Mouse (Mus musculus) intestine, postnatal 0 days (tissue): ENCODE measurements around the gene Fam13c. TPM values are rescaled to one million over a fixed set of nuclear protein-coding genes. Genes with fewer than 3 reads are reported as not detected.

Source experiments
- ATAC-seq: fragments of 200-750 bp; cut with Nextera tagmentation; 2 replicates; pipeline ENCODE4 v1.8.0; 2017; ENCODE audit warnings: mild to moderate bottlenecking, moderate TSS enrichment, moderate library complexity
- H3K27ac ChIP-seq: fragments of 300-500 bp; sonication (generic); 2 replicates; pipeline ENCODE4 v1.5.1; 2014; ENCODE audit warnings: mild to moderate bottlenecking, low read depth, low read length, moderate library complexity
- H3K27me3 ChIP-seq: fragments of 300-500 bp; sonication (generic); replicated peaks from 2 replicates; pipeline ENCODE4 v1.6.1; 2014; ENCODE audit warnings: low read length, mixed read lengths; ENCODE audit not compliant: control insufficient read depth, insufficient read depth
- H3K36me3 ChIP-seq: fragments of 300-500 bp; sonication (generic); 2 replicates; pipeline ENCODE4 v1.6.1; 2014; ENCODE audit warnings: mild to moderate bottlenecking, moderate library complexity; ENCODE audit not compliant: control insufficient read depth, insufficient read depth
- H3K4me1 ChIP-seq: fragments of 300-500 bp; sonication (generic); replicated peaks from 2 replicates; pipeline ENCODE4 v1.6.1; 2014; ENCODE audit warnings: antibody characterized with exemption, low read length, mixed read lengths; ENCODE audit not compliant: control insufficient read depth, insufficient read depth
- H3K4me2 ChIP-seq: fragments of 300-500 bp; sonication (generic); replicated peaks from 2 replicates; pipeline ENCODE4 v1.6.1; 2014; ENCODE audit warnings: low read depth, mild to moderate bottlenecking, moderate library complexity
- H3K4me3 ChIP-seq: fragments of 300-500 bp; sonication (generic); 2 replicates; pipeline ENCODE4 v1.5.1; 2014; ENCODE audit warnings: low read depth, low read length
- H3K9ac ChIP-seq: fragments of 300-500 bp; sonication (generic); 2 replicates; pipeline ENCODE4 v1.6.1; 2014; ENCODE audit warnings: mild to moderate bottlenecking, low read depth, low read length
- H3K9me3 ChIP-seq: fragments of 300-500 bp; sonication (generic); 2 replicates; pipeline ENCODE4 v1.6.1; 2016; ENCODE audit warnings: mixed run types; ENCODE audit not compliant: control insufficient read depth
- CTCF ChIP-seq: sonication (generic); IDR thresholded peaks from 2 replicates; pipeline ENCODE4 v1.5.1; 2016; ENCODE audit warnings: low read depth, mild to moderate bottlenecking, control low read depth, antibody characterized with exemption, moderate library complexity
- WGBS: fragments of 180-500 bp; shearing (Covaris S2); extraction: QIAGEN DNeasy Blood & Tissue Kit; methylation state at CpG from one replicate; pipeline ENCODE4 v1.1.7; 2014; 5-methylcytosine and 5-hydroxymethylcytosine counted together
- polyA plus RNA-seq: library from polyadenylated mRNA; unstranded; fragments of >200 nt; fragmentation: Nextera tagmentation; extraction: Ambion mirVana; gene quantifications from 2 replicates; pipeline ENCODE4 v1.2.1, GENCODE M21; 2015

The Fam13c gene
- polyA plus RNA-seq, 1 experiment from 2014 or later: 2.9 TPM

DNA sequence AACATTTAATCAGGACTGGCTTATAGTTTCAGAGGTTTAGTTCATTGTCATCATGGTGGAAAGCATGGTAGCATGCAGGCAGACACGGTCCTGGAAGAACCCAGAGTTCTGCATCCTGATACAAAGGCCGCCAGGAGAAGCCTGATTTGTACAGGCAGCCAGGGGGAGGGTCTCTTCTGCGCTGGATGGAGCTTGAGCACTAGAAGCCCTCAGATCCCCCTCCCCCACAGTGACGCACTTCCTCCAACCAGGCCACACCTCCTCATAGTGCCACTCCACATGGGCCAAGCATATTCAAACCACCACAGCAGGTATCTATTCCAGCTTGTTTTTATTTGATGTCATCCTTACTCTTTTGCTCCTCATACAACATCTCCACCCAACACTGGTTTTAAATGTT, 3.6 kb upstream of the Fam13c start:
- Histone ChIP-seq H3K27ac (no peak overlapping the region), H3K4me3 (no peak overlapping the region), H3K36me3 (no peaks in the 10 kb centered on the region), H3K4me2 (no peak overlapping the region), H3K4me1 (no peaks in the 10 kb centered on the region), H3K9ac (no peak overlapping the region), H3K27me3 (0 out of 2 replicates have a peak, but pooled peaks cover 5% of the 10 kb centered on the region), H3K9me3 (no peaks in the 10 kb centered on the region)
- no peak for TF ChIP-seq CTCF
- no peak for ATAC-seq
- WGBS: 85% methylated on average over 4 of the region's 4 CpGs

DNA sequence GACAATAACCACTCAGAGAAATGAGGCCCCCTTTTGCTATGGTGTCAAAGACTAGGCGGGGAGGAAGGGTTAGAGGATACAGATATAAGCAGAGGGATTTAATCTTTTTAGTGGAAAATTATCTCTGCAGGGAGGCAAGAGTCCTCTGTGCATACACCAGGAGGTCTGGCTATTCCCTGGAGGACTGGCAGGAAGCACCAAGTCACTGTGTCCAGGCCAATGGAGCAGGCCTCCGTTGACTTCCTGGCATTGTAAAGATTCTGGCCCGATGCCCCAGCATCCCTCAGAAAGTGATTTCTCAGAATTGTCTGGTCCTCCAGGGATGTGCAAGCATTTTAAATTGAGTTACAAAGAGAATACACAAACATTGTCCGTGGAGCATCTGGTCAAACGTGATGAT, 3.0 kb upstream of the Fam13c start:
- Histone ChIP-seq H3K27ac (no peak overlapping the region), H3K4me2 (no peak overlapping the region), H3K36me3 (no peaks in the 10 kb centered on the region), H3K4me1 (no peaks in the 10 kb centered on the region), H3K4me3 (no peak overlapping the region), H3K9ac (no peak overlapping the region), H3K9me3 (no peaks in the 10 kb centered on the region), H3K27me3 (0 out of 2 replicates have a peak, but pooled peaks cover 5% of the 10 kb centered on the region)
- ATAC-seq: no peak
- no peak for TF ChIP-seq CTCF
- WGBS: 59% methylated on average over 5 of the region's 5 CpGs

DNA sequence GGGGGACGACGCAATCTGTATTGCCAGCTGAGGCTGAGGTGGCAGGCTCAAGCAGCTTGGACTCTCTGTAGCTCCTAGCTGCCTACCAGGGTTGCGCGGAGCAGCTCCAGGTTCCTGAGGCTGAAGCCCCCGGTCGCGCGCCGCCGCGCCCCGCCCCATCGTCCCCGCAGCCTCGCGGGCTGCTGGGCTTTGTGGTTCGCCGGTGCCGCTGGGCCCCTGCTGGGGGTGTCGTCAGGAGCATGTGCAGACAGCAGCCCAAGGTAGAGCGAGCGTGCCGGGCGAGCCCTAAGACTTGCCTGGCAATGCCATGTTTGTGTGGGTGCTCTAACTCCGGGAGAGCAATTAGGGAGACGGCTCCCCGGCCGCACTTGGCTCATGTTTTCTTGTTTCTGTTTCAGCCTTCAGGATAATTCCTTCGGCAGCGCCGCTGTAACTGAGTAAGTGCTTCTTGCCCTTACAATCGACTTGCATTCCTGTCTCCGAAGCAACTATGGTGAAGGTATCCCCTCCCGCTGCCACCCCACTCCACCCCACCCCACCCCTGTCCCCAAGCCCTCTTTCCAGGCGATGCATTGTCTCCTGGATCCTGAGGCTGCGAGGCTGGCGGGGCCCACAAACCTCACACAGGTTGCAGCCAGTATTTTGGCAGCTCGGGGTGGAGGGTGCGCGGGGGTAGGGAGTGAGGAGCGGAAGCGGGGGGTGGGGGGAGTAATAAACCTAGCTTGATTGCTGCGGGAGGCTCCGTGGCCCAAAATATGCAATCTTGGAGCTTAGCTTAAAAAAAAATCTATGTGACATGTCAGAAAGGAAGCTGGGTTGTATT, 569 bp downstream of the Fam13c start:
- Histone ChIP-seq H3K27ac (peak overlapping the region; percentile 35; the same call in 1 of the 2 replicates), H3K4me1 (no peaks in the 10 kb centered on the region), H3K27me3 (0 out of 2 replicates have a peak, but pooled peaks cover 5% of the 10 kb centered on the region), H3K36me3 (no peaks in the 10 kb centered on the region), H3K4me3 (peak overlapping the region; percentile 53), H3K9ac (peak overlapping the region; percentile 46), H3K9me3 (no peaks in the 10 kb centered on the region), H3K4me2 (peak overlapping the region; percentile 92)
- under 1% methylated on average over 44 of the region's 44 CpGs for WGBS
- 0 out of 2 replicates have a peak, but pooled peaks have one; percentile 36 for ATAC-seq
- no peak for TF ChIP-seq CTCF

- H3K27me3 ChIP-seq: 0 out of 2 replicates have a peak, but pooled peaks cover 5% of the 10 kb centered on the region
- H3K4me1 ChIP-seq: no peaks in the 10 kb centered on the region
- no peak overlapping the region for H3K9ac ChIP-seq
- no peak overlapping the region for H3K27ac ChIP-seq
- no peaks in the 10 kb centered on the region for H3K36me3 ChIP-seq
- WGBS: 88% methylated on average over 2 of the region's 2 CpGs
- H3K4me2 ChIP-seq: no peak overlapping the region
- ATAC-seq: no peak
- no peaks in the 10 kb centered on the region for H3K9me3 ChIP-seq
- H3K4me3 ChIP-seq: no peak overlapping the region
- TF ChIP-seq CTCF: no peak
Measured at GRCm38 (mm10) chr10:70442156-70442555, 1.9 kb downstream of the Fam13c start.

GRCm38 (mm10) chr10:70442623-70443022, 2.3 kb downstream of the Fam13c start:
- no peak for TF ChIP-seq CTCF
- no peak overlapping the region for H3K9ac ChIP-seq
- 0 out of 2 replicates have a peak, but pooled peaks cover 5% of the 10 kb centered on the region for H3K27me3 ChIP-seq
- H3K9me3 ChIP-seq: no peaks in the 10 kb centered on the region
- no peaks in the 10 kb centered on the region for H3K36me3 ChIP-seq
- no peak overlapping the region for H3K4me2 ChIP-seq
- H3K4me1 ChIP-seq: no peaks in the 10 kb centered on the region
- no peak for ATAC-seq
- WGBS: 85% methylated on average over 5 of the region's 5 CpGs
- no peak overlapping the region for H3K4me3 ChIP-seq
- H3K27ac ChIP-seq: no peak overlapping the region

GRCm38 (mm10) chr10:70447787-70448186, 7.5 kb downstream of the Fam13c start:
- Histone ChIP-seq H3K27ac (no peak overlapping the region), H3K9me3 (no peaks in the 10 kb centered on the region), H3K9ac (no peak overlapping the region), H3K36me3 (no peaks in the 10 kb centered on the region), H3K4me3 (no peak overlapping the region), H3K4me2 (no peak overlapping the region), H3K4me1 (no peaks in the 10 kb centered on the region), H3K27me3 (no peaks in the 10 kb centered on the region)
- no peak for TF ChIP-seq CTCF
- WGBS: 54% methylated on average over 4 of the region's 4 CpGs
- ATAC-seq: no peak
